Mouse (Mus musculus): ENCODE measurements at regions not wholly inside any gene's neighbourhood (a gene's known extent, or its start where the extent isn't known, plus 50 kb on each side); places are given as distances from the start of the nearest gene placed in this dataset.

DNA sequence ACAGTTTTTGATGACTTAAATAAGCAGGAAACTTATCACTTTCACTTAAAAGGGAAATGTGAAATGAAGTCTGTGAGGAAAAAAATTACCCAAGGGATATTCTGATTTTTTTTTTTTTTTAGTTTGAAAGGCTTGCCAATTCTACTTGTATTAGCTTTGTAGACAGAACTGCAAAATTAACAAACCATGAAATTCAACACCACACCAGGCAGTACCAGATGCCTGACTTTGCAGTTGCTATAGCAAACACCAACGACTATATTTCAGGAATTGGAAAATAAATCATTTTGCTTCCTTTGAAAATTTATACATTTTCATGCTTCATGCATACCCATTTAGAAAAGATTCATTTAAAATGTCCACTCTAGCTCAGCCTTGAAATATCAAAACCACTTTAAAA, 1206.6 kb downstream of the Grik2 start:
- DNase-seq, result no peak

DNA sequence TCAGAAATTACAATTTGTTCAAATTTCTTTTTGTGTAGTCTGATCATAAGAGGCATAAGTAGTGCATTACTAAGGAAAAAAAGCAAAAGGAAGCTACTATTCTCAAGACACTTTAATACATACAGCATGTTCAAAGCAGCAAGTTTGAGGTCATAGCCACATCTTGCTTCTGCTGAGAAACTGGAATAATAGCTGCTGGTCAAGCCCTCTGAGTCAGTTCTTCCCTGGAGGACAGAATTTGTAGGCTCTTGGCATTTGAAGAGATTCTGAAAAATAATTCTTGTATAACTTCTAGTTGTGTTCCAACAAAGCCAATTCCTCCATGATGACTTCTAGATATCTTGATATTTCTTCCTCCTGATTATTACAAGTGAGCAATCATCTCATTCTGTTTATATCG, 1207.5 kb downstream of the Grik2 start:
- DNase-seq, result no peak

DNA sequence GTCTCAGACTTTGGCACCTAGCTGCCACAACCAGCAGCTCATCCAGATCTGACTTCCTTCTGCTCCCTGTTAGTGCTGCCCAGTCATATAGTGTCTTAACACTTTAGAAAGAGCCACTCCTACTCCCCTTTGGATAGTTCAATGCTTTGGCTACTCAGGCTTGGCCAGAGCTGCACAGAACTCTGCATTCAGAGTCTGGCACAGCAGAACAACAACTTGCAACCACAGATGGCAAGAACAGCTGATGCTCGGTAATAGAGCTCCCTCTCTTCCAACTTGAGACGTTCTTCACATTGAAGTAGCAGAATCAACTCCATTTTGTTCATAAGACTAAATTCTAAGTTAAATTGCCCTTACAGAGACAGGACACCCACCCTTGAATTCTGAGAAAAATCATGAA, 1216.0 kb downstream of the Grik2 start:
- DNase-seq, result no peak

DNA sequence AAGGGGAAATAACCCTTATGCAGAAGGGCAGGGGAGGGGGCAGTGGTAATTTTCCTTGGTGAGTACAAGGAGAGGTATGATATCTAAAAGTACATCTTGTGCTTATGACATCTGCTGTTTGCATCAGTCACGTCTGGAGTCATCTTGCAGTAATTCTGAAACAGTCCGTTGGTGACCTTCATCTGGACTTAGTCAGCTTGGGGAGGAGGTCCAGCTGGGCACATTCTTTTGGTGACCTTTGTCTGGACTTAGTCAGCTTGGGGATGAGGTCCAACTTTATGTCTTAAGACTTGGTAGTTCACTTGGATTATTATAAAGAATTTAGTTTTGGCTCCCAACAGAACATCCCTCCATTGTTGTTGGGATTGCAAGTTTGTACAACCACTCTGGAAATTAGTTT, 1238.8 kb downstream of the Grik2 start:
- peak; percentile 1 for DNase-seq

DNA sequence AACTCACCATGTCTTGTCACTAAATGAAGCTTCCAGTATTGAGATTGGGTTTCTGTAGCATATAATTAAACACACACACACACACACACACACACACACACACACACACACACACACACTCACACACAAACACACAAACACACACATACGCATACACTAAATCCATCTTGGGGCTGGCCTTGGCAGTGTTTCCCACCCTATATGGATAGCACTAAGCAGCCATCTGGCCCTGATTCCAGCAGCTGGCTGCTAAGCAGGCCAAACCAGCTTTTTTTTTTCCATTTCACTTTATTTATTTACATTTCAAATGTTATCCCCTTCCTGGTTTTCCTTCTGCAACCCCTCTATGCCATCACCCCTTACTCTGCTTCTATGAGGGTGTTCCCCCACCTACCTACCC, 1266.3 kb downstream of the Grik2 start:
- DNase-seq, result no peak

DNA sequence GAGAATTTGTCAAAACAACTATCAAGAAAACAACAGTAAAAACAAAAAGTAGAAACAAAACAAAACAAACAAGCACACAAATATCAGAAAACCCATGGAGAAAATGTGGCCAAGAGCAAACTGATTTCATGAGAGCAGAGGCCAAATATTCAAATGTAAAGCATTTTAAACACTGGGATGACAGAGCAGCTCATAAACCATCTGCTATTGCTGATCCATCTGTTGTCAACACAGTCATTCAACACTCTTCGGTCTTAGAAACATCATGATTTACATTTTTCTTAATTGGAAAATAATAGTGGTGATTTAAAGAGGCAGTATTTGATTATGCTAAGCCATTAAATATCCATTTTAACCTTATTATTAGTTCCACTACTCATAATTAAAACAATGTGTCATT, 1315.6 kb downstream of the Grik2 start:
- no peak for DNase-seq

DNA sequence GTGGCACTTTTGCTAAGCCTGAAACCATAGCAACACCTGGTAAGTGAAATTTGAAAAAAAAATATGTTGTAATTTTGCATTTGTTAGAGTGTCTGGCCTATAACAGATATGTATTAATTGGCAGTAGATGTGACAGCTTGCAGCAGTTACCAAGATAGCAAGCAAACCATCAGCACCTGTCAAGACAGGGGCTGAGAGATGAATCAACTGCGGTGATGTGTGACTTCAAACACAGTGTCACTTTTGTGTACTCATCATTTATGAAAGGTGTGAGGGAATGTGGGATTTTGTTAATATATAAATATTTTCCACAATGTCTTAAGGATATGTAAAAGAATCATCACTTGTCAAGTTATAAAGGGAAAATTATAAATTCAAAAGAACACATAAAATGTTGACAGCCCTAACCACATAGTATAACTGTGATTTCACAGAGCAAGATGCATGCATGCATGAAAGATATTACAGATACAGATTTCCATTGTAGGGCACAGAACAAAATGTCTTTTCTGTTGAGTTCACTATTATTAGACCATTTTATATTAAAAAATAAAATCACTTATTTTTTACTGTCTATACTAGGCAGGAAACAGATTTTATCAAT, 1344.7 kb downstream of the Grik2 start:
- DNase-seq, result no peak

DNA sequence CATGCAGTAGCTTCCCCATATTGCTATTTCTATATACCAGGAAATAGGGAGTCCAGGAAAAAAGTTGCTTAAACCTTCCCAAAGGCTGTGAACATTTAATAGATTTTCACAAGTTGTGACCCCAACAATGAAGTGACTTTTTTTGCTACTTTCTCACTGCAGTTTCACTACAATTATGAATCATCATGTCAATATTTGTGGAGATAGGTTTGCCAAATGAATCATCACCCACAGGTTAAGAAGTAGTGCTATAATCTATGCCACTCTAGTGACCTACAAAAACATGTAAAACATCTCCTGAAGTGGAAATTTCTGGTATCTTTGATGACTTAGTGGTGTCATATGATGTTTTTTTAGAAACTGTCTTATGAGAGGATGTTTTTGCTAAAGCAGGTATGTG, 1355.3 kb downstream of the Grik2 start:
- no peak for DNase-seq

DNA sequence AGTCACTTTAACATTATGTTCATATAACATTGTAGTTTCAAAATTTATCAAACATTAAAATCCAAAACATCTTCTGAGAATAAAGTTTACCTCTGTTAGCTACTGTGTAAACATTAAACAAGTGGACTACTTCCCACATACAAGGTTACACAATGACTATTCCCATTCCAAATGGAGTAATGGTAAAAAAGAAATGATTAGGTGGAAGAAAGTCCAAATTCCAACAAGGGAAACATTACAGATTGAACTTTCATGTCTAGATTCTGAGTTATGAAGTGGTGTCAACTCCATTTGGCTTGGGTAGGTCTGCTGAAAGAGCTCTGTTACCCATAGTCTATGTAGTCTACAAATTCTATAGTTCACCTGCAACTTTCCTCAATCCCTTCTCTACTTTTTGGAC, 1363.1 kb downstream of the Grik2 start:
- DNase-seq, result no peak

DNA sequence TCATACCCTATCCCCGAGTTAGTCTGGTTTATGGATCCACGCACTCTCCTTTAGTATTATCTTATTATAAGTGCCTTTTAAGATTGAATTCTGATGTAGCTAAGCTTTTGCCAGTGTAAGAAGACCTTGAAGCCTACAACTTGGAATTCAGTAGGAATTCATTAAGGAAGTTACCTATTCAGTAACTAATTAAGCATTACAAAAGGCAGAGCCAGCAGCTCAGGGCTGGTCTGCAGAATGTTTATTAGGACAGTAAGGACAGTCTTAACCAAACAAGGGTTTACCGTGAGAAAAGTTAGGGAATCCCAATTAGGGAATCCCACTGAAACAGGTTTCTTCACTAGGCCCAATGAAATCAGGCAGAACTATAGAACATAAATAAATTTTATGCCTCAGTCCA, 1383.5 kb downstream of the Grik2 start:
- no peak for DNase-seq

Data from adrenal gland, postnatal 25 days (tissue).